Mouse (Mus musculus) left cerebral cortex, postnatal 14 days (tissue): ENCODE measurements around the gene Olfr70. TPM values are rescaled to one million over a fixed set of nuclear protein-coding genes. Genes with fewer than 3 reads are reported as not detected.

Experiments
- DNase-seq, 2 experiments: peaks; one replicate each; pipeline ENCODE4 v3.0.0; 2021 to 2022; ENCODE audit warnings: low spot score in 2 of 2, mixed read lengths in 1 of 2
- intact Hi-C: fragments of 180-260 bp; cut with DNase I; formaldehyde crosslinking; loops from one replicate; pipeline ENCODE4 v1.15.1; 2025
- total RNA-seq, 2 experiments: library from RNA; stranded (reverse); gene quantifications; 2 replicates each; pipeline ENCODE4 v1.2.3; 2021

Olfr70 gene
- total RNA-seq, 2 experiments from 2014 or later, result not detected

DNA sequence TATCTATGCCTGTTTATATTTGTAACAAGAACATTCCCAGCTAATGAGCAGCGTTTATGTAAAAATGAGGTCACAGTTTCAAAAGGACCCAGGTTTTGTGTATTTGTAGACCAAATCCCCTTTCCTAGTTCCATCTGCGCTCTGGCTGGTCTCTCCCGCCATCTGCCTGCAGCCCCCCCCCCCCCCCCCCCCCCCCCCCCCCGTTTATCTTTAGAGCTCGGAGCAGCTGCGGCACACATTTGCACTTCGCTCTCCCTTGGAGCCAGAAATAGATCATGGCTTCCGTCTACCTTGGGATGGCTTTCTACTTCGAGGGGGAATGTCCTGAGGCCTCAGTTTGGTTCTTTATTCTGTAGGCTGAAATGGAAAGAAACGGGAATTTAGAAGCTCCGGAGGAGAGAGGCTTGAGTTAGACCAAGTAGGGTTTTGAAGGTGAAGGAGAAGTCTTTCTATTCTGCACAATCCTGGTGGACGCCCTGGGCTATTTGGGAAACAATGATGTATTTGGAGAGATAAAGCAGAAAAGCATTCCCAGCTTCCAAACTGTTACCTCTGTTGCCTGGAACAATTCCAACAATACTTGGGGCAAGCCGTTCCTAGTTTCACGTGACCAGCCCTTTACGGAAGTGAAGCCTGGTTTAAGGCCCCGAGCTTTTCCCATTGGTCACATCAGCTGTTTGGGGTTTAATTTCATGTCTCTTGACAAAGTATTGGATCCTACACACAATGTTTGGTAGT lies 20.1 kb upstream of the Olfr70 start:
- DNase-seq, result peak in 1 of 2 experiments; percentile 43
- intact Hi-C loops, result no loop called here

DNA sequence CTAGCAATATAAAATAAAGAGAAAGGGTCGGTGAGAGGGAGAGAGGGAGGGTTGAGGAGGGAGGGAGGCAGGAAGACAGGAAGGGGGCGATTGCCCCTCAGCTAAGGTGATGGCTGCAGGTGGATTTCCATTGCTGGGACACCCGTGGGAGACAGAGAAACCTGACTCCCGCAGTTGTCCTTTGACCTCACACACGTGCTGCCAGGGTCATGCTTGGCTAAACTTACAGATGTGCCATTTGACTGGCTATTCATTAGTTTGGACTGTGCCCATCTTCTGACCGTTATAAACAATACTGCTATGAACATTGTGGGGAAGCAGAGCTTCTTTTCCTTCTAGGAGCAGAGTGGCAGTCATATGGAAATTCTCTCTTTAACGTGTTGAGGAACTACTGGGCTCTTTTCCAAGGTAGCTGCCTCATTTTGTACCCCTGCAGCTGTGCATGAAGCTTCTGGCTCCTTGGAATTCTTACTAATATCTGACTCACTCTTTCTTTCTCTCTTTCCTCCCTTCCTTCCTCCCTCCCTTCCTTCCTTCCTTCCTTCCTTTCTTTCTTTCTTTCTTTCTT lies 13.1 kb upstream of the Olfr70 start:
- DNase-seq, result peak; percentile 51 to 62
- intact Hi-C loops, result no loop called here

DNA sequence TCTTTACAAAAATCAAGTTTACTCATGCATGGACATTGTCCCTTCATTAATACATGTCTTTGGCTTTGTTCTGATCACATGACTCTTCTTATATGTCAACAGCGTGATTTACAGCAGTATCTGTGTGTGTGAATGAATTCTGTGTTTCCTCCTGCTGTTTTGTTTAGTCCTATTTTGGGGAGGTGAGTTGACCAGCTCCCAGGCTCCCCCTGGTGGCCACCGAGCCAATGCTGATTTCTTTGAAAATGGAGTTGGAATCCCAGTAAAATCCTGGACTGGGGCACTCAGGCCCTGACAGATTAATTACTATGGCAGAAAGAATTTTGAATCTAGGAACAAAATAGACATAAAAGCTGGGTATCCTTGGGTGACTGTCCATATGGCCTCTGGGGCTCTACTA lies 11.2 kb upstream of the Olfr70 start:
- peak; percentile 78 to 83 for DNase-seq
- intact Hi-C loops, result loop anchor here (1.0 to 2.0 kb wide), 2 partner anchors 39 to 82 kb away; no protein-coding TSS in a partner anchor

DNA sequence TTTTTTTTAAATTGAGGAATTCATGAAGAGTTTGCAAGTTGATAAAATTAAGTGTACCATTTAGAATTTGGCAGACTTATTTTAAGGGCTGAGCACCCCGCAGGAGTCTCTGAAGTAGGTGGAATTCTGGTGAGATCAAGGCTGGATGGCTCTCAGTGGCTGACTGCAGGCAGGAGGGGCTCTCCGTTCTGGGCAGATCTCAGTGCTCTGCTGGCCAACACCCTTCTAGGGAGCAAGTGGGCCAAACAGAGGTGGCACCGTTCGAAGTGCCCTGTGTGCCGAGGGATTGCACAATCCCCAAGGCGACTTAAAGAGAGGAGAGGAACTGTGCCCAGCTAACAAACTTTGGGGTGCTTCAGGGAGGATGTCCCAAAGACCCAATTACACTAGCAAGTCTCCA lies 9.3 kb upstream of the Olfr70 start, which contains the start of gene Olfr71:
Olfr71 (minus strand) TSS at position 387 of the 400 bp plus-strand sequence.
- intact Hi-C loops, result loop anchor here (2.0 kb wide), 1 partner anchor 37 kb away; no protein-coding TSS in a partner anchor
- DNase-seq, result no peak

DNA sequence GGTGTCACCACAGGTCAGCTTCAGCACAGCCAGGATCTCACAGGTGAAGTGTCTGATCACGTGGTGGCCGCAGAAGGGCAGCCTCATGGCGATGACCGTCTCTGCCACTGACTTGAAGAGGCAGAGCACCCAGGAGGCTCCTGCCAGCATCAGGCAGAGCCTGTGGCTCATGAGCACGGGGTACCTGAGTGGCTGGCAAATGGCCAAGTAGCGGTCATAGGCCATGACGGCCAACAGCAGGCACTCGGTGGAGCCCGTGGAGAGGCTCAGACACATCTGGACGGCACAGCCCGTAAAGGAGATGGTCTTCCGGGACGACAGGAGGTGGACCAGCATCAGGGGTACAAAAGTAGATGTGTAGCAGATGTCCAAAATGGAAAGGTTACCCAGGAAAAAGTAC lies 5.4 kb upstream of the Olfr70 start:
- intact Hi-C loops, result no loop called here
- DNase-seq, result no peak

DNA sequence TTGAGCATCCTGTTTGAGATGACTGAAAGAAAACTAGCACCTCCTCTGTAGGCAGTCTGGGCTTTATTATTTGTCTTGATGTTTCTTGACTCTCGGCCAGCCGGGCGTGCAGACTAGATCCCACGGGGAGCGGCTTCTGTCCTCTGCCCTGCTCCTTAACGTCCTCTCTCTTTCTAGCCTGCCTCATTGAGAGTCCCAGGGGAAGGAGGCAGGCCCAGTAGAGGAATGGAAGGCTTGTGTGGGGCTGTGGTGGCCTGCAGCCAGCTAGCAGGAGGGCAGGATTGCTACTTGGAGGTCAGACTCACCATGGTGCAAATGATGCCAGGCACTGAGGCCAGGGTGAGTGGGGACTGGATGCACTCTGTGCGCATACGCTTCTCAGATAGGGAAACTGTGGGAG lies 3.2 kb upstream of the Olfr70 start:
- DNase-seq, result no peak
- intact Hi-C loops, result no loop called here

DNA sequence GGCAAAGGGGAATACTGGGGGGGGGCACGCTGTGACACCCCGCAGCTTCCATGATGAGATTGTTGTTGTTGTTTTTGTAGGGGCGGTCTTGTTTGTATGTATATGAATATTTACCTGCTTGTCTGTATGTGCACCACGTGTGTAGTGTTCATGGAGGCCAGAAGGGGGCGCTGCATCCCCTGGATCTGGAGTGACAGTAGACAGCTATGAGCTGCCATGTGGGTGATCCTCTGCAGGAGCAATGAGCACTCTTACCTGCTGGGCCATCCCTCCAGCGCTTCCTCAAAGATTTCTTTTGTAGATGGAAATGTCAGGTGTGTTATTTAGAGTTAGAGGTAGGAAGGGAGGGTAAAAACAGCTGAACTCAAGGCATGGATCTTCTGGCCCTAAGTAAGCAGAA lies 2.8 kb upstream of the Olfr70 start:
- DNase-seq, result no peak
- intact Hi-C loops, result no loop called here

DNA sequence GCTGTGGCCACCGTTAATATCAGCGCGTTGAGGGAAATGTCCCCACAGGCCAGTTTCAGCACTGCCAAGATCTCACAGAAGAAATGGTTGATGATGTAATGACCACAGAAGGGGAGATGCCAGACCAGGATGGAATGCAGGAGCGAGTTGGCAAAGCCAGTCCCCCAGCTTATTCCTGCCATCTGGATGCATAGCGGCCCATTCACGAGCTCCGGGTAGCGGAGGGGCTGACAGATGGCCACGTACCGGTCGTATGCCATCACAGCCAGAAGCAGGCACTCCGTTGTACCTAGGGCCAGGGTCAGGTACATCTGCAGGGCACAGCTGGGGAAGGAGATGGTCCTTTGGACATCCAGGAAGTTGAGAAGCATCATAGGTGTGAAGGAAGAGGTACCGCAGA lies 4.0 kb downstream of the Olfr70 start:
- intact Hi-C loops, result no loop called here
- no peak for DNase-seq

DNA sequence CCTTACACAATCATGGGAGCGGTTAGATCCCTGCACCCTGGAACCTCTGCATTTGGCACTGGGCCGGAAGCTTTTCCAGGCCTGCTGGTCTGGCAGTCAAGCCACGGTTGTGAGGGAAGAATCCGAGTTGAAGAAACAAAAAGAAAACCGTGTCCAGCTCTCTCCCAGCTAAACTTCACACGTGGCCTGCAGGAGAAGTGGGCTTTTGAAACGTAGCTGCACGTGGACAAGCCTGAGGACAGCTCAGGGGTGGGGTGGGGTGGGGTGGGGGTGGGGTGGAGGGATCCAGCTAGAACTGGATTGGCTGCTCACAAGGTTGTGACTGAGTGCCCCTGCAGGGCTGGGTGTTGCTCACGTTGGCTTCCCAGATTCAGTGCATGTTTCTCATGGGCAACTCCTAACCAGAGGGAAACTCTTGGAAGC lies 5.3 kb downstream of the Olfr70 start:
- no peak for DNase-seq
- intact Hi-C loops, result no loop called here

DNA sequence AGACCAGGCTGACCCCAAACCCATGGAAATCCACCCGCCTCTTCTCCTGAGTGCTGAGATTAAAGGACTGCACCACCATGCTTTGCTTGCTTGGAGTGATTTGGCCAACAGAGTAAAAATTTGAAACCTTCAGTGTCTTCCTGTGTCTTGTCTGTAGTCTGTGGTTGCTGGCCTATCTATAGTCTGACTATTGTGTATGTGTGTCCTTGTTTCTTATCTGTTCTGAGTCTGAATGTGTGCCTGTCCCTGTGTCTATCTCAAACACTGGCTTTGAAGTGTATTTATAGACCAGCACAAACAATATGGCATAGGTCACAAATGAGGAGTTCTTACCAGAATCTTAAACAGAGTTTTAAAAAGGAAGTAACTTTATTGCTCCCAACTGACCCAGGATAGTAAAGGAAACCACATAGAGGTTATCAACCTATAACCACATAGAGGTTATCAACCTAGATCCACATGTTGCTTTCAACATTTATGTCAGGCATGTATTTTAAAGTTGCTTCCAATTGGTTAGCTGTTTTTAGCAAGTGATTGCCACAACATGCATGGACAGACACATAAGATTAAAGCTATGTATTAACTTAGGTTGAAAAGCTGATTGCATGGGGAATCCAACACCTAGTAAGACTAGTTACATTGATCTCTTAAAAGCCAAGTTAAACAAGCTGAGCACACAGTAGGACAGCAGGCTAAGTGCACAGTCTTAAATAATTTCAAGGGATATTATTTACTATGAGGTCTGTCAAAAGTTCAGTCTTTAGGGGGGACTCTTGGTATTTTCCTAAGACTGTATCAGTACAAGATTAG lies 6.0 kb downstream of the Olfr70 start:
- DNase-seq, result no peak
- intact Hi-C loops, result no loop called here

DNA sequence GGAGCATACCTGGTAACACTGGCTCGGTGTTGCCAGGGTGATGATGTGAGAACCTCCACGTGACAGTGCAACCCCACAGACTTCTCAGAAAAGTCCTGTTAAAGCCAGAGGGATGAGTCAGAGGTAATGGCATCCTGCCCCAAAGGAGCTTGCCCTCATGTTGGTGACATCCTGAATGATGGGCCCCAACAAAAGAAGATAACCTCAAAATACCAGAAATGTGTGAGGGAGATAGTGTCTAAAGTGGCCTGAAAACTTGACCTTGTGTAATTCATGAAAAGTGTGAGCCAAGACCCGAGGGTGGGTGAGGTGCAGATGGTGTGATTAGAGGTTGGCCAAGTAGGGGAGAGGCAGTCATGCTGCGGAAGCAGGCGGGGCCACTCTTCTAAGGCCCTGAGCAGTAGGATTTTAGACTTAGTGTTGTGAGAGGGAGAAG lies 6.8 kb downstream of the Olfr70 start:
- no peak for DNase-seq
- intact Hi-C loops, result no loop called here

DNA sequence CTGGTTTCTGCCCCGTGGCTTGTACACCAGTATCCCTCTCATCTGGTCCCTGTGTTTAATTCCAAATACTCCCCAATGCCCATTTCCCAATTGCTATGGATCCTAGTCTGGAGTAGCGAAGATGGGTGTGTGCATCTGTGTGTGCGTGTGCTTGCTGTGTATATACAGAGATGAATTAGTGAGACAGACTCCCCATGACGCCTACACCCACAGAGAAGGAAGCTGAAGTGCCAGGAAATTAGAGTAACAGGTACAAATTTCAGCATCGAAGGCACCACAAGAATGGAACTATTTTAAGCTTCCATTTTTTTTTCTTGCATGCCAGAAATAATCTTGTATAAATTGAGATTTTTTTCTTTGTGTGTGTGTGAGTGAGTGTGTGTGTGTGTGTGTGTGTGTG lies 9.6 kb downstream of the Olfr70 start:
- DNase-seq, result peak; percentile 28 to 66
- intact Hi-C loops, result no loop called here

DNA sequence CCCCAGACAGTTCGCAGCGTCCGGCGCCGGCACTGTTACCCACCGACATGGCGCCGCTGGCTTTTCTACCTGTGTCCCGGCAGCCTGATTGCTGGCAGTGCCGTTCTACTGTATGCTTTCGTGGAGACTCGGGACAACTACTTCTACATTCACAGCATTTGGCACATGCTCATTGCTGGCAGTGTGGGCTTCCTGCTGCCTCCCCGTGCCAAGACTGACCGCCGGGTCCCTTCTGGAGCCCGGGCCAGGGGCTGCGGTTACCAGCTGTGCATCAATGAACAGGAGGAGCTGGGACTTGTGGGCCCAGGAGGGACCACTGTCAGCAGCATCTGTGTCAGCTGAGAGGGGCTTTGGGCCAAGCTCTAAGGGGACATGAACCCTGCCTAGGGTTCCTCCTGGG lies 10.6 kb downstream of the Olfr70 start:
- intact Hi-C loops, result no loop called here
- no peak for DNase-seq

DNA sequence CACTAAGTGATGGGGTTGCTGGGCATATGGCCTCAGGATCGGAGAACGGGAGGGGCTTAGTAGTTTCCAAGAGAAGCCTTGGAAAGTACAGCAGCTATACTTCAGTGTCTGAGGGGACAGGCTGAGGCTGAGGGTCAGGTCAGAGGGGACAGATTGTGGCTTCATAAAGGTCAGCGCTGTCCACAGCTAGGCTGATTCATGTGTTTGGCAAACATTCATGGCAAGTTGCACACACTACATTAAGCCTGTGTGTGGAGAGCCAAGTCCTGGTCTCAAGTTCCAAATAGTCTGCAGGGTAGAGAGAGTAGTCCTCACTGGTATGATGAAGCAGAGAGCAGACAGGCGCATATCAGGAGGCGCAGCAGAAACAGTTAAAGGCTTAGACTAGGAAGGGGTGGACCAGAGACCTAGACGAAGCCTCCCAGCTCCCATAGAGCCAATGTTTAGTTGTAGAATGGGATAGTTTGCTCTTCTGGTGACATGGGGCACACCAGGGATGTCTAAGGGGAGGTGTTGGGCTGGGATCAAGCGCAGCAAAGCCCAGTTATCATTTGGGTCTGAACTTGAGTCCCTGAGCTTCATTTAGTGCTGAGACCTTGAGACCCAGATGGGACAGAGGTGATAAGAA lies 21.1 kb downstream of the Olfr70 start:
- intact Hi-C loops, result no loop called here
- DNase-seq, result no peak

DNA sequence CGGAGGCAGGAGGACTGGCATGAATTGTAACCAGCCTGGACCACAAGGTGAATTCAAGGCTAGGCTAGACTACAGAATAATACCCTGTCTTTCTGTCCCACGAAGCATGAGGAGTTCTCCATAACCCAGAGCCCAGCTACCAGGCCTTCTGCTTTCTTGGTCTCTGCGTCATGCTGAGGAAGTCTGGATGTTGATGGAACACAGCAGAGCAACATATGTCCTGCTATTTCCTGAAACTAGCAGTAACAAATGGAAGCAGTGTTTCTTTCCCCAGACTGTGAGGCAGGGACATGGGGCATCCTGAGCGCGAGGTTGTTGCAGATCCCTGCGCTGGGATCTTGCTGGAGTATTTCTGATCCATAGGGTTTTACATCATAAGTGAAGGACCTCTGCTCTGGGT lies 22.1 kb downstream of the Olfr70 start:
- DNase-seq, result no peak
- intact Hi-C loops, result no loop called here

DNA sequence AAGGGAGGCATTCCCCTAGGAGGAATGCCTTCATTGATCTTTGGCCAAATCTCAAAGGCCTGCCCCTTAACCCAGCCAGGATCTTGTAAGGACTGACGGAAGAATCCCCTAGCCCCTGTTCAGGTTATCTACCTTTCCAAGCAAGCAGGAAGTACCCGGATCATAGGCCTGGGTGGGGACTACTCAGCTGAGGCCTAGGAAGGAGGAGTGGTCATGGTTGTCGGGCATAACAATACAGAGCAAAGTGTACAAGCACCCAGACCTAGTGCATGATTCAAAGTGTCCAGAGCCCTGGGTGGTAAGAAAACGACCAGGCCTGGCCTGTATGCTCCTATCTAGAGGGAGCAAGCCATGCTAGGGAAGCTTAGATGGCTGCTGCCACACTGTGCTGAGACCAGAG lies 25.0 kb downstream of the Olfr70 start:
- no peak for DNase-seq
- intact Hi-C loops, result no loop called here

DNA sequence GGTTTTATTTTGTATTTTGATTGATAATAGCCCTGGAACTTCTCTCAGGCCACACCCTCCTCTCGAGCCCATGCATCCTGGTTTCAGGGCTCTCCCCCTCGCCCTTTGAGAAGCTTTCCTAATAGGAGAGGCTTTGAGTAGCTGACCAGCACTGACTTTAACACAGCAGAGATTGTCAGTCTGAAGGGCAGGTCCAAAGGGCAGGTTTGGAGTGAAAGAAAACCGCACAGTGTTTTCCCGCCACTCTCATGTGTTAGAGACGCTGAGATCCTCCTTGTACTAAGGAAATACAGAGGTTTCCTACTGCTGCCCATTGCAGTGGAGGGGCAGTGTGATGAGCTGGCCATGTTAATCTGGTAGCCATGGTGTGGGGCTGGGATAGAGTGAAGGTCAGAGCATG lies 25.6 kb downstream of the Olfr70 start:
- DNase-seq, result no peak
- intact Hi-C loops, result no loop called here

DNA sequence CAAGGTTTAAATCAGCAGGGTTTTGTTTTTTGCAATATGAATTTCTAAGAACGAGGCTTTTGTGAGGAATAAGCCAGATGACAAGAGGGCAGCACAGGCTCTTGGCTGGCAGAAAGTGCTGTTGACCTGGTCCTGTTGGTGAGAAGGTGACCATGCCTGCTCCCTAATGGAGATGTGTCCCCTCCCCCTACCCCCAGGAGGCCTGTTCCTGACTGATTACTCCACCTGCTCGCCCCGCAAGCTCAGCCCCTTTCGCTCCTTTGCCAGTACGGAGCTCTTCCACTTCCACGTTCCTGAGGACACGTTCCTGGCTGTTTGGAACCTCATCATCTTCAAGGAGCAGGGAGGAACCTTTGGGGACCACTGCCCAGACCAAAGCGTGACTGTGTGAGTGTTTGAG lies 26.9 kb downstream of the Olfr70 start:
- intact Hi-C loops, result loop anchor here (2.0 kb wide), 1 partner anchor 37 kb away; the partner anchor contains the start of gene Olfr71
- no peak for DNase-seq

DNA sequence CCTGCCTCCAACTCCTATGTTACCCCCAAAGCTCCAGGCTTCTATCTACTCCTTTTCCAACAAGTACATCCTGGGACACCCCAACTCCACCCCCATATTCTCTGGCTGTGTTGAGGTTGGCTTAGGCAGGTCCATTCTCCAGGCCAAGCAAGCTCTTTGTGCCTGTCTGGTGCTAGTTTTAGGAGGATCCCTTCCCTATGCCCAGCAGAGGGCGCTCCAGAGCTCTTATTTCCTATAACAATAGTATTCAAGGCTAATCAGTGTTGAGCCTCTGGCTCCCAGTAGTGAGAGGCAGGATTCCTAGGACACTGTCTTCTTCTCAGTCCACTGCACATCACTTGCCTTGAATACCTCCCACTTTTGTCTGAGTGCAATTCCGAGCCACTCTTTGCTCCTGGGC lies 28.5 kb downstream of the Olfr70 start:
- peak; percentile 86 to 91 for DNase-seq
- intact Hi-C loops, result loop anchor here (2.0 kb wide), 1 partner anchor 39 kb away; the partner anchor contains the start of gene Olfr71

DNA sequence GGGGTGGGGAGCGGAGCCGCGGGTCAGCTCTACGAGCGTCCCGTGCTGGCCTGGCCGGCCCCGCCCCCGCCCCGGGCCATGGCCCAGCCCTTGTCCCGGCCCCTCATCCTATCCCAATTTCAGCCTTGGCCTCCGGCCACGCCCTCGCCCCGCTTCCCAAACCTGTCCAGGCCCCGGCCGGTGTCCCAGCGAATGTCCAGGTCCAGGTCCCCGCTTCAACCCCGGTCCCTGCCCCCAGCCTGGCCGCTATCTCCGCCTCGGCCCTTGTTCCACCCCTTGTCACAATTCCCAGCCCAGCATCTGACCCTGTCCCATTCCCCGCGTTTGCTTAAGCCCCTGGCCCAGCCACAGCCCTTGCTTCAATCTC lies 31.2 kb downstream of the Olfr70 start:
- peak in 1 of 2 experiments; percentile 36 for DNase-seq
- intact Hi-C loops, result no loop called here
